Mouse (Mus musculus): ENCODE data around the gene Prkg1.

Prkg1 gene

GRCm38 (mm10) chr19:31764801-31765340 lies at the start of gene Prkg1:
Gene Prkg1, minus strand, starts transcription at chr19:31765033.
- DNase-seq, result peak; percentile 21 to 35

GRCm38 (mm10) chr19:31813087-31813486 lies 48.3 kb upstream of the Prkg1 start:
- no peak for DNase-seq

- no peak for DNase-seq
These were observed 46.5 kb upstream of the Prkg1 start for GRCm38 (mm10) chr19:31811371-31811770.

- DNase-seq, result no peak
These were observed 40.6 kb upstream of the Prkg1 start for GRCm38 (mm10) chr19:31805391-31805790.

GRCm38 (mm10) chr19:31795485-31796046 lies 30.7 kb upstream of the Prkg1 start:
- DNase-seq, result peak; percentile 87

GRCm38 (mm10) chr19:31791724-31792123 lies 26.9 kb upstream of the Prkg1 start:
- DNase-seq, result no peak

- DNase-seq, result no peak
These were observed 16.7 kb upstream of the Prkg1 start for GRCm38 (mm10) chr19:31781521-31782018.

- no peak for DNase-seq
These were observed 16.2 kb upstream of the Prkg1 start for GRCm38 (mm10) chr19:31781077-31781476.

GRCm38 (mm10) chr19:31780222-31780621 lies 15.4 kb upstream of the Prkg1 start:
- DNase-seq, result no peak

GRCm38 (mm10) chr19:31779021-31779420 lies 14.2 kb upstream of the Prkg1 start:
- DNase-seq, result peak; percentile 79 to 81

- DNase-seq, result peak in 1 of 2 experiments; percentile 18
These were observed 2.2 kb upstream of the Prkg1 start for GRCm38 (mm10) chr19:31767004-31767403.

GRCm38 (mm10) chr19:31765451-31765850 lies 618 bp upstream of the Prkg1 start:
- no peak for DNase-seq

GRCm38 (mm10) chr19:31763951-31764800 lies 657 bp downstream of the Prkg1 start:
- DNase-seq, result peak; percentile 20 to 26

- no peak for DNase-seq
These were observed 1.5 kb downstream of the Prkg1 start for GRCm38 (mm10) chr19:31763246-31763821.

- peak; percentile 15 to 18 for DNase-seq
These were observed 2.2 kb downstream of the Prkg1 start for GRCm38 (mm10) chr19:31762411-31763245.

- no peak for DNase-seq
These were observed 5.0 kb downstream of the Prkg1 start for GRCm38 (mm10) chr19:31759855-31760254.

GRCm38 (mm10) chr19:31755929-31756792 lies 8.7 kb downstream of the Prkg1 start:
- peak; percentile 79 to 81 for DNase-seq

- no peak for DNase-seq
These were observed 10.1 kb downstream of the Prkg1 start for GRCm38 (mm10) chr19:31754642-31755287.

GRCm38 (mm10) chr19:31750976-31751676 lies 13.7 kb downstream of the Prkg1 start:
- no peak for DNase-seq

- DNase-seq, result peak; percentile 69 to 72
These were observed 18.2 kb downstream of the Prkg1 start for GRCm38 (mm10) chr19:31746635-31747034.
